Mouse (Mus musculus) adrenal gland, postnatal 25 days (tissue): Measurements from ENCODE around the gene Glrx2. TPM values are rescaled to one million over a fixed set of nuclear protein-coding genes. Genes with fewer than 3 reads are reported as not detected.
"Not testable (repeated sequence)": the region's sequence is repeated elsewhere in the genome, so short reads cannot be mapped to it uniquely, and the experiment has no call there.

Source experiments
- DNase-seq: peaks from one replicate; pipeline ENCODE4 v3.0.0; 2021; ENCODE audit warnings: mixed read lengths
- long read RNA-seq: library from polyadenylated mRNA; stranded (forward); transcript quantifications from one replicate; pipeline ENCODE4 v2.0.0, GENCODE M21; 2021
- total RNA-seq: library from RNA; stranded (reverse); gene quantifications from 2 replicates; pipeline ENCODE4 v1.2.3, GENCODE M21; 2021

The Glrx2 gene
- 86.3 and 89.7 TPM in 2 replicates for total RNA-seq
- long read RNA-seq, transcript Glrx2-210 (4 exons, 3,337 nt): major isoform, 53 of 62 reads
- long read RNA-seq, partial matches to known transcripts: 0 of 62 reads
- long read RNA-seq, other reads (novel, unspliced or antisense): 5 of 62 reads

GRCm38 (mm10) chr1:143716038-143716437, at the start of gene Glrx2:
Gene Glrx2 (plus strand): TSS chr1:143716338.
- DNase-seq: not testable (repeated sequence)

- no peak for DNase-seq
Measured at GRCm38 (mm10) chr1:143675734-143676361, 40.3 kb upstream of the Glrx2 start.

GRCm38 (mm10) chr1:143681108-143681507, 35.0 kb upstream of the Glrx2 start:
- DNase-seq: peak; percentile 43

GRCm38 (mm10) chr1:143684849-143685248, 31.3 kb upstream of the Glrx2 start:
- no peak for DNase-seq

- no peak for DNase-seq
Measured at GRCm38 (mm10) chr1:143701736-143702135, 14.4 kb upstream of the Glrx2 start.

- peak; percentile 3 for DNase-seq
Measured at GRCm38 (mm10) chr1:143702141-143702740, 13.9 kb upstream of the Glrx2 start.

GRCm38 (mm10) chr1:143702741-143703262, 13.3 kb upstream of the Glrx2 start, which contains the start of gene Cdc73:
Gene Cdc73 (minus strand): TSS chr1:143702893.
- peak; percentile 92 for DNase-seq

GRCm38 (mm10) chr1:143707006-143707405, 9.1 kb upstream of the Glrx2 start:
- DNase-seq: peak; percentile 19

- no peak for DNase-seq
Measured at GRCm38 (mm10) chr1:143708361-143708760, 7.8 kb upstream of the Glrx2 start.

- no peak for DNase-seq
Measured at GRCm38 (mm10) chr1:143709966-143710626, 6.0 kb upstream of the Glrx2 start.

GRCm38 (mm10) chr1:143710627-143710976, 5.5 kb upstream of the Glrx2 start:
- DNase-seq: no peak

GRCm38 (mm10) chr1:143724456-143725064, 8.4 kb downstream of the Glrx2 start:
- peak; percentile 5 for DNase-seq

GRCm38 (mm10) chr1:143727701-143728445, 11.7 kb downstream of the Glrx2 start:
- DNase-seq: peak; percentile 8

GRCm38 (mm10) chr1:143730899-143731298, 14.8 kb downstream of the Glrx2 start:
- DNase-seq: no peak

- DNase-seq: no peak
Measured at GRCm38 (mm10) chr1:143731691-143732090, 15.6 kb downstream of the Glrx2 start.

- DNase-seq: no peak
Measured at GRCm38 (mm10) chr1:143733914-143734410, 17.8 kb downstream of the Glrx2 start.

- DNase-seq: no peak
Measured at GRCm38 (mm10) chr1:143738811-143739210, 22.7 kb downstream of the Glrx2 start.

GRCm38 (mm10) chr1:143739361-143740350, 23.5 kb downstream of the Glrx2 start:
- peak; percentile 90 for DNase-seq

GRCm38 (mm10) chr1:143740581-143740980, 24.4 kb downstream of the Glrx2 start:
- DNase-seq: no peak

GRCm38 (mm10) chr1:143741331-143741730, 25.2 kb downstream of the Glrx2 start:
- no peak for DNase-seq
